Mouse (Mus musculus) heart, postnatal 0 days (tissue): ENCODE data around the gene Xylt1.

Source experiments
- CTCF ChIP-seq: IDR thresholded peaks from 2 replicates; pipeline ENCODE4 v1.5.1; 2016; ENCODE audit warnings: antibody characterized with exemption, control low read depth, low read depth
- EP300 ChIP-seq: IDR thresholded peaks from 2 replicates; pipeline ENCODE4 v1.6.1; 2016; ENCODE audit warnings: antibody characterized with exemption, low read depth

DNA sequence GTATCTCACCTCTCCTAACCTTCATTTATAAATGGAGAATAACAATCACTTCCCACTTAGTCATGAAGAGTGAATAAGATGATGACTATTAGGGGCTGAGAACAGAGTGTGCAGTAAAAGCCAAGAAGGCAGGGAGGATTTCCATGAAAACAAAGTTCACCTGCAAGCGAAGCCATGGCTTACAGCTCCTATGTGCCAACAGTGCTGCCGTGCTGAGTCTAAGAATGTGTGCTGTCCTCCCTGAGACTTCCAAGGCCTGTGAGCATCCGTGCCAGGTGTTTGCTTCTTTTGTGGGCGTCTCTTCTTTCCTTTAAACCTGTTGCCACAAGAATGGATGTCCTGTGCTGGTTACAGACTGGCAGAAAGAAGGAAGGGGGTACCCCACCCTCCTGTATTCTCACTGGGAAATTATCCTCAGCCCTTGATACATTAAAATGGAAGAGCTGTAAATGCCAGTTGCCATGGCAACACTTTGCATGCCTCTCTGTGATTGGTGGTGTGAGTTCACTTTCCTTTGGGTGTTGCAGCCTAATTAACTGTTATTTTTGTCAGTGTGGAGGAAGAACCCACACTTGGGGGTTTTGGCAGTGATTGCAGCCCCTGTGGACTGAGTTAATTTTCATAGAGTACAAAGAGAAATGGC, 318.7 kb downstream of the Xylt1 start:
- TF ChIP-seq CTCF = no peak
- TF ChIP-seq EP300 = no peak
